Mouse (Mus musculus) urinary bladder, adult 2 months (tissue): ENCODE results near the gene Fgfr1op2. TPM values are rescaled to one million over a fixed set of nuclear protein-coding genes. Genes with fewer than 3 reads are reported as not detected.
A peak's percentile ranks its signal among the peaks of the same experiment; 100 is the strongest.

ENCODE experiments used
- DNase-seq: peaks from one replicate; pipeline ENCODE4 v3.0.0; 2022; ENCODE audit warnings: low spot score
- polyA plus RNA-seq: library from polyadenylated mRNA; depleted of rRNA; stranded (reverse); fragments of >200 nt; gene quantifications from 2 replicates; pipeline ENCODE4 v1.2.3, GENCODE M21; 2012

Gene Fgfr1op2
- polyA plus RNA-seq, 1 experiment = 91.5 TPM

DNA sequence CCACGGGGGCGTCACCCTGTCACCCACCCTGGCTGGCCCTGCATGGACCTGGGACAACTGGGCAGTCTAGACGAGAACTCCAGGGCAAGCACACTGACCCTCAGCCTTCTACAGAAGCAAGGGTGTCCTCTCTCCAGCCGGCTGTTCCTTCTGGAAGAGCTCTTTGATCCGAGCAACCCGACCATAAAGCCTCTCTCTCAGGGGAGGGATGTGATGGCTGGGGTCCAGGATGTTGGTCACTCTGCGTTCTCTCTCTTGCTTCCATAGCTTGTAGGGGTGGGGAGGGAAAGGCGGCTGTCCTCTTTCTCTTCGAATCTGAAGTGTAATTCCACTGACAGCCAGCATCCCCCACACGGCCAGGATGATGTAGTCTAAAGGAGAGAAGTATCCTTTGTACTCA is 26.6 kb downstream of the Fgfr1op2 start:
- DNase-seq = no peak

DNA sequence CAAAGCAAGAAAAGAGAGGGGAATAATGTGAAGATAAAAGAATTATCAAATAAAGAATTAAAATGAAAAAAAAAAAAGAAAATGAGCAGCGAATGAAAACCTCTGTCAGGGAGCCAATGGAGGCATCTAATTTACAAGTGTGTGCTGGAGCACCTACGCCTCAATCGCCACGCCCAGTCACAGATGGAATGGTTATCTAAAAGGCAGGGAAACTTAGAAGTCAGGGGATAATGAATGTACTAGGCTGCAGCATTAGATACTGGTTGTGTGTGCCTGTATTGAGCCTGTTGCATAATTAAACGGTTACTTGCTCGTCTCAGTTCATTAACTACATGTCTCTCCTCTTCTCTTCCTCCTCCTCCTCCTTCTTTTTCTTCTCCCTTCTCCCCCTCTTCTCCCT is 34.4 kb downstream of the Fgfr1op2 start:
- no peak for DNase-seq

GRCm38 (mm10) chr6:146611897-146612296 is 34.9 kb downstream of the Fgfr1op2 start:
- DNase-seq = no peak

GRCm38 (mm10) chr6:146612736-146613135 is 35.7 kb downstream of the Fgfr1op2 start:
- DNase-seq = no peak

DNA sequence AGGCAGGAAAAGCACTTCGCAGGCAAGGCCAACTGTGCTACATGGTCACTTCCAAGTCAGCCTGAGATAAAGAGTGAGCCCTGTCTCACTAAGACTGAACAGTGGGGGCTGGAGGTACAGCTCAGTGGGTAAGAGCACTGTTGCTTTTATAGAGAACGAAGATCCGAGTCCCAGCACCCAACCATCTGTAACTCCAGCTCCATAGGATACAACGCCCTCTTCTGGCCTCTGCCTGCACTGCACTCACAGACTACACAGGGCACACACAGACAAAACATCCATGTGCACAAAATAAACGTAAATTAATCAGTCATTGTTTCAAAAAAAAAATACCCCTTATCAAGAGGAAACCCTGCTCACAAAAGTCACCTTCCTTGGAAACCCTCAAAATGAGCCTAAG is 36.9 kb downstream of the Fgfr1op2 start:
- no peak for DNase-seq

DNA sequence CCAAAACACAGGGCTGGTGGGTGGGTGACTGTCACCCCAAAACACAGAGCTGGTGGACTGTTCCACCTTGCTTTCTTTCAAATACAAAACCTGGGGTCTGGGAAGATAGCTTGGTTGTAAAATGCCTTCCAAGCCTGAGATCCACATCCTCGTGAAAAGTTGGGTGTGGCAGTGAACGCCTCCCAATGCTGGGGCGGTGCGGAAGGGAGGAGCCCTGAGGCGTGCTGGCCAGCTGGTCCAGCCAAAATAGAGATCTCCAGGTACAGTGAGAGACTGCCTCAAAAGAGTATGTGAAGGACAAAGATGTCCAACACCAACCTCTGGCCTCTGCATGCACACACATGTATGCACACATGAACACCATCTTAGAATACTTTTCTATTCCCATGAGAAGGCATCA is 37.5 kb downstream of the Fgfr1op2 start:
- no peak for DNase-seq

- no peak for DNase-seq
These were observed 38.9 kb downstream of the Fgfr1op2 start for GRCm38 (mm10) chr6:146615891-146616290.

- DNase-seq = no peak
These were observed 39.7 kb downstream of the Fgfr1op2 start for GRCm38 (mm10) chr6:146616670-146617069.

DNA sequence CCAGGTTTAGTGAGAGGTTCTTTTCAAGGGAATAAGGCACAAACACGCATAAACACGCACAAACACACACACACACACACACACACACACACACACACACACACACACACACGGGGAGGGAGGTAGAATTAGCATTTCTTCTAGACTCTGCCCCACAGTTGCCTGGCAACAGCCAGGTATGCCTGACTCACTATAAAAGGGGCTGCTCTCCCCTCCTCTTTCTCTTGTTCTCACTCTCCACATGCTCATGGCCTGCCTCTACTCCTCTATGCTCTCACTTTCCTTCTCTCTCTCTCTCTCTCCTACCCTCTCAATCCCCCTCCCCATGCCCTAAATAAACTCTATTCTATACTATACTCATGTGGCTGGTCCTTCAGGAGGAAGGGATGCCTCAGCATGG is 51.1 kb downstream of the Fgfr1op2 start:
- DNase-seq = no peak

DNA sequence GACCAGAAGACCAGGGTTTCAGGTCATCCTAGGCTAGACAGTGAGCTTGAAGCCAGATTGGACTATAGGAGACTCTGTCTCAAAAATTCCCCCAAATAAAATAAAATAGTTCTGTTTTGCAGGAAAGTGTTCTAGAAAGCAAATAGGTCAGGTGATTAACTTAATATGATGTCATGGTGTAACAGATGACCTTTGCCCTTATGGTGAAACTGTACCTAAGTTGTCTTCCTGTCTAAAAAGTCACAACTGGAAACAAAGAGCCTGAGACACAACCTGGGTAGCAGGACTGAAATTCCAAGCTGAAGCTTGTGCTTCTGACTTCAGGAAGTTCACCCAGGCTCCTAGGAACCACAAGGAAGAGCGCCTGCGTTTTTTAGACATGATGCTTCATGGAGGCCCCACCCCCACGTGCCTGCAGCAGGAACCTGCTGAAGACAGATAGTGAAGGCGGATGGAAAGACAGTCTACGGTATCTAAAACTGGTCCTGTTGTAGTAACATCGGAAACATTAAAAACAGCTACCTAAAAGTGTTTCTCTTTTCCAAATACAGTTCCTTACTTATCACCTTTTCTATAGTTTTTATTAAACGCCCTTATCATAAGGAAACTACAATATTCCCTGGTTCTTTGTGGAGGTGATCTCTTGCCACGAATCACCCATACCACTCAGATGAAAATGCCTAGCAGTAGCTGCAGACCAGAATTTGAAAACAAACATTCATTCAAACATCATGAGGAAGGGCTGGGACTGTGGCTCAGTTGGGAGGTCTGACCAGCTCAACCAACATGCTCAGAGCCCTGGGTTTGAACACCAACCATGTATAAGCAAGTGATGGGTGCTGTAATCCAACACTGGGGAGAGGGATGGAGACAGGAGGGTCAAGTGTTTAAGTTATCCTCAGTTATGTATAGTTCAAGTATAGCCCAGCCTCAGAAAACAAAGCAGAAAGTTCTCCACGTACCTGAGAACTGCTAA is 53.1 kb downstream of the Fgfr1op2 start:
- no peak for DNase-seq

- no peak for DNase-seq
These were observed 54.0 kb downstream of the Fgfr1op2 start for GRCm38 (mm10) chr6:146630961-146631360.

GRCm38 (mm10) chr6:146631847-146632246 is 54.8 kb downstream of the Fgfr1op2 start:
- DNase-seq = no peak

DNA sequence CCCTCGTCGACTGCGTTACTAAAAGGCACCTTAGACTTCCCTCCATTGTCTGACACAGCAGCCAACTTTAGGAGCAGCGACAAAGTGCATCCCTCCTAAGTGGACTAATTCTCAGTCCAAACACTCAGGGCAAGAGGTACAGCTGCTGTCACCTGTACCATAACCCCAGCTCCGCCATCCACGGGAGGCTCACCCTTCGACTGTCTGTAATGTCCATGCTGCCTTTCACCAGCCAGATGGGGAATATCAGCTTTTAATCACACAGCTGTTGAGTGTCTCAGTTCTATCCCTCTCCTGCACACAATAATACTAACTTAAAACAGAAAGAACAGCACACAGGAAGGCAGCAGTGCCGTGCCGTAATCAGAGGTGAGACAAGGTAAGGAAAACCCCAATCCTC is 55.4 kb downstream of the Fgfr1op2 start:
- DNase-seq = no peak

DNA sequence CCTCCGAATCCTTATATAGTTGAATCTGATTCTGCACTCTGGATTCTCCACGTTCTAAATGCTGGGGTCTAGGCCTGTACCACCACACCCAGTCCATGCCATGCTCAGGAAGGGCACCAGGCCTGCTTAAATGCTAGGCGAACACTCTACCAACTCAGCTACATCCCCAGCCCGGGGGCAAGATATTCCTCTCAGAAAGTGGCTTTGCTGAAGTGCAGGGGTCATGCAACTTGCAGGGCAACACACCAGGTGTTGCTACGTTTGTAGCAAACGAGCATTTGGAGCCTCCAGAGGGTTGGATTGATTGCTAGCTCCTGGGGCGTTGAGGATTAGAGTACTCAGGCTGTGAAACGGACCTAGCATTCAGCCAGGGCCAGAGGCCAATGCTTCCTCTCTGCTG is 56.1 kb downstream of the Fgfr1op2 start:
- DNase-seq = no peak

DNA sequence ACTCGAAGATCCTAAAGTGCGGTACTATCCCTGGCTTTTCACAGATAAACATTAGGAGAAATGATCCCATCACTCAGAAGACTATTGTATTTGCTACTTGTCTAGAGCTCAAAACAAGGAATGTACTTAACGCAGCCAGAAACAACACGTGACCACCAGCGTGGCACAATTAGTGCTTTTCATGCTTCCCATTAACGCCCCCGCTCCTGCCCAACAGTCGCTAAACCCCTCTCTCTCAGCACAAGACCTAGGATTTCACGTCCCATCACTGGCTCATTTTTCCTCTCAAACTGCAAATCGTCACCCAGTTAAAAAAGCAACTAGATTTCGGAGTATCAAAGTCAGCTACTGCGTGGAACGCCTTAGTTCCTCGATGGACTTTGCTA is 56.6 kb downstream of the Fgfr1op2 start:
- no peak for DNase-seq

DNA sequence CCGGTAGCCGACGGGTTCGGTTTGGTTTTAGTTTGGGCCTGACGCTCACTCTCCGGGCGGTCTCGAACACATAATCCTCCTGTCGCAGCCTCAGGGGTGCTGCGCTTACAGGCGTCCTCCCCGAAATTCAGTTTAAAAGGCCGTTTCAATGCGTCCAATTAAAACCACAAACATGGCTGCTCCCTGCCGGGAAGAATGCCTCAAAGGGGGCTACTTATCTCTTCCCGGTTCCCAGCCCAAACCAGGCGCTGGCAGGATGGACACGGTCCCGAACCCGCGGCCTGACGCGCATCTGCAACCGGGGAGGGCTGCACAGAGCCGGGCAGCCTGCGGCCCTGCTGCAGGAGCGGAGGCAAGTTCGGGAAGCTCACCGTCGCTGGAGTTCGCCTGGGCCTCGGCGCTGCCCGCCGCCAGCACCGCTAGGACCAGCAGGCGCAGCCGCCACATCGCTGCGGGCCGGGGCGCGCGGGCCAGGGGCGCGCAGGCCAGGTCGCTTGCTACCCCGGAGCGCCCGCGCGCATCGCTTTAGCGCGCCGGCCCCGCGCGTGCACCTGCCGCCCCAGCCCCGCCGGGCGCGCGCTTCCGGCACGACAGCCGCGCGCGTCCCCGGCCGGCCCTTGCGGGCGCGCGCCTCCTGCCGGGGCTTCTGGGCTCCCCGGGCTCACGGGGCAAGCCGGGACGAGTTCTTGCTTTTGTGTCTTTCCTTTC is 57.2 kb downstream of the Fgfr1op2 start:
- peak; percentile 66 for DNase-seq

DNA sequence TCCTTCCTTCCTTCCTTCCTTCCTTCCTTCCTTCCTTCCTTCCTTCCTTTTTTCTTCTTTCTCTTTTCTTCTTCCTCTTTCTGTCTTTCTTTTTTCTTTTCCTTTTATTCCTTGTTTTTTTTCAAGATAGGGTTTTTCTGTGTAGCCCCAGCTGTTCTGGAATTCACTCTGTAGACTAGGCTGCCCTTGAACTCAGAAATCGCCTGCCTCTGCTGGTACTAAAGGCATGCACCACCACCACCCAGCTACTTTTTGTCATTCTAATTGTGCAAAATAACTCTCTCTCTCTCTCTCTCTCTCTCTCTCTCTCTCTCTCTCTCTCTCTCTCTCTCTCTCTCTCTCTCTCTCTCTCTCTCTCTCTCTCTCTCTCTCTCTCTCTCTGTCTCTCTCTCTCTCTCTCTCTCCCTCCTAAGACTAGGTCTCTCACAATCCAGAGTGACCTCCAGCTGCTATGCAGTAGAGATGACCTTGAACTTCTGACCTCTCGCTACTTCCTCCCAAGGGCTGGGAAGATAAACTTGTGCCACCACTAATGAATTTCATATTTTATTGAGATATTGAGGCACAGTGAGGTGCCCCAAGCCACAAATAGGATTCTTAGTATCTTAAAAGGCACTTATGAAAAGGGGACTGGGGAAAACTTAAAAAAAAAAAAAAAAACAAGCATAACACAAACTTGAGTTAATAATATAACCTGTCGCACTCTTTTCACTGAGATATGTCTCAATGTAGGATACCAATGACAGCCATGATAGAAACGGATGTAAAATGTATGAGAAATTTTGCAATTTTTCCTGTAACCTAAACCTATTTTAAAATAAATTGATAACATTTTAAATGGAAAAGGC is 58.0 kb downstream of the Fgfr1op2 start:
- DNase-seq = no peak

DNA sequence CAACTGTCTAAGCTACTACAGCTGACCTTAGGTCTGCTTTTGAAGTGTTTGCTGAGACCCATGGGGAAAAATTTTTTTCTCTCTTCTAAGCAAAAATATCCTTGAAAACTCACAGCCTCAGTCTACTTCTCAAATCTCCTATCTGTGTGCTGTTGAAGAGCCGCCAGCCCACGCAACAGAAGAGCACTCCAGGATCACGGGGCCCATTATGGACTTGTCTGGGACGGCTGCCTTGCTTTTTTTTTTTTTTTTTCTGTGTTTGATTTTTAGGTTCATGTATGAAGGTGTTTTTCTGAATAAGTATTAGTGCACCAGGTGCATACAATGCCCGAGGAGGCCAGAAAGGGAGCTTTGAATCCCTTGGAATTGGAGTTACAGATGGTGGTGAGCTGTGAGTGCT is 59.5 kb downstream of the Fgfr1op2 start:
- DNase-seq = no peak

- DNase-seq = no peak
These were observed 63.3 kb downstream of the Fgfr1op2 start for GRCm38 (mm10) chr6:146640068-146640965.

GRCm38 (mm10) chr6:146640991-146641390 is 64.0 kb downstream of the Fgfr1op2 start:
- DNase-seq = no peak

GRCm38 (mm10) chr6:146641621-146642210 is 64.7 kb downstream of the Fgfr1op2 start:
- DNase-seq = no peak
